Mouse (Mus musculus) kidney, embryonic 14.5 days (tissue): ENCODE data around the gene Ncoa5. TPM values are rescaled to one million over a fixed set of nuclear protein-coding genes. Genes with fewer than 3 reads are reported as not detected.
A peak's percentile ranks its signal among the peaks of the same experiment; 100 is the strongest.

ENCODE experiments used
- ATAC-seq: fragments of 200-750 bp; cut with Nextera tagmentation; 2 replicates; pipeline ENCODE4 v1.8.0; 2017; ENCODE audit warnings: moderate number of reproducible peaks, mild to moderate bottlenecking, moderate TSS enrichment, moderate library complexity; ENCODE audit not compliant: low FRiP score, low TSS enrichment
- H3K27ac ChIP-seq: fragments of 300-500 bp; sonication (generic); 2 replicates; pipeline ENCODE4 v1.5.1; 2014; ENCODE audit warnings: low read depth, mild to moderate bottlenecking, low read length, moderate library complexity, mixed read lengths
- H3K27me3 ChIP-seq: fragments of 300-500 bp; sonication (generic); 2 replicates; pipeline ENCODE4 v1.6.1; 2014; ENCODE audit warnings: mild to moderate bottlenecking, low read length; ENCODE audit not compliant: control insufficient read depth, insufficient read depth
- H3K36me3 ChIP-seq: fragments of 300-500 bp; sonication (generic); 2 replicates; pipeline ENCODE4 v1.6.1; 2014; ENCODE audit warnings: low read length, mixed read lengths; ENCODE audit not compliant: control insufficient read depth, insufficient read depth
- H3K4me1 ChIP-seq: fragments of 300-500 bp; sonication (generic); 2 replicates; pipeline ENCODE4 v1.6.1; 2014; ENCODE audit warnings: low read length, mixed read lengths; ENCODE audit not compliant: control insufficient read depth, insufficient read depth
- H3K4me2 ChIP-seq: fragments of 300-500 bp; sonication (generic); replicated peaks from 2 replicates; pipeline ENCODE4 v1.6.1; 2014; ENCODE audit warnings: low read depth, mild to moderate bottlenecking, low read length
- H3K4me3 ChIP-seq: fragments of 300-500 bp; sonication (generic); 2 replicates; pipeline ENCODE4 v1.5.1; 2014; ENCODE audit warnings: mild to moderate bottlenecking, low read length
- H3K9ac ChIP-seq: fragments of 300-500 bp; sonication (generic); 2 replicates; pipeline ENCODE4 v1.6.1; 2014; ENCODE audit warnings: low read depth, mild to moderate bottlenecking, low read length, moderate library complexity
- H3K9me3 ChIP-seq: fragments of 300-500 bp; sonication (generic); 2 replicates; pipeline ENCODE4 v1.6.1; 2016; ENCODE audit warnings: low read length; ENCODE audit not compliant: control insufficient read depth
- WGBS: fragments of 180-500 bp; shearing (Covaris S2); extraction: QIAGEN DNeasy Blood & Tissue Kit; methylation state at CpG from one replicate; pipeline ENCODE4 v1.1.7; 2014; 5-methylcytosine and 5-hydroxymethylcytosine counted together
- polyA plus RNA-seq: library from polyadenylated mRNA; unstranded; fragments of >200 nt; fragmentation: Nextera tagmentation; extraction: Ambion mirVana; gene quantifications from 2 replicates; pipeline ENCODE4 v1.2.1, GENCODE M21; 2014

Ncoa5 gene
- polyA plus RNA-seq = 34.6 and 71.1 TPM in 2 replicates

DNA sequence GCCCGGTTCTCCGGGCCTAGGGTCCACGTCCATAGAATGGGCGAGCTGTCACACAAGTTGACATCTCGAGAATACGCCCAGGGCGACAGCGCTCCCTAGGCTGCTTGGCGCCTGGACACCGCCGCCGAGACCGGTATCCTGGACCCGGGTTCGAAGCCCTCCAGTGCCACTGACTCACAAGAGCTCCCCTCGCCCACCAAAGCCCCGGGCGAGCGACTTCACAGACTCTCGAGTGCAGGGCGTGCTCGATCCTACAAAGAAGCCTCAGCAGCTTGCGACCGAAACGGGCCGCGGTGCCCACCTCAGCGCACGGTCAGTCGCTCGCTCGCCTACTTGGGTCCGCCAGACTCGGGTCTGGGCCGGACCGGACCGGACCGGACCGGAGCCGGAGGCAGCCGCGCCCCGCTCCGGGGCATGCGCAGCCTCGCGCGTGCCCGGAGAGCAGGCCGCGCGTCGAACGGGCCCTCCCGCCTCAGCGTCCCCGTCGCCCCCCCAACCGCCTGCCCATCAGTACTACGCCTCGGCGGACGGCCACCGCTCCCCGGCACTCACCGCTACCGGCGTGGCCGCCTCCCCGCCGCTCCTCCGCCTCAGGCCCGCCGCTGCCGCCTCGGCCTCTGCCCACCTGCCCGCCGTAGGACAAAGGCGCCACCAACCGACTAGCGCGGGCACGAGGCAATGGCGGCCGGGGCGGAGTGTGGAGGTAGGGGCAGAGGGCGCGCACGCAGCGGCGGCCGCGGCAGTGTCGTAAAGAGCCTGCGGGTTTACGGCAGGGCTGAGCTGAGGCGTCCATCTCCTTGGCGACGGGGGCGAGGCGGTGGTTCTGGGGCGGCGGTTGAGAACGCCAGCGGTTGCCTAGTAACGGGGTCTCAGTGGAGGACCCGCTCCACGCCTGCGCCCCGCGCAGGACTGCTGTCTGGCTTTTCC, at the start of gene Ncoa5:
Gene Ncoa5 (minus strand): TSS at position 737 of the 927 bp plus-strand sequence.
- peak within 1 kb of the TSS; percentile 79 for H3K4me2 ChIP-seq
- H3K9ac ChIP-seq = peak within 1 kb of the TSS; percentile 88
- no peaks in the 10 kb centered on the region for H3K36me3 ChIP-seq
- H3K4me3 ChIP-seq = peak within 1 kb of the TSS; percentile 99
- no peaks in the 10 kb centered on the region for H3K9me3 ChIP-seq
- peak; percentile 97 for ATAC-seq
- H3K4me1 ChIP-seq = peaks cover 17% of the 10 kb centered on the region
- under 1% methylated on average over 104 of the region's 111 CpGs for WGBS
- H3K27me3 ChIP-seq = no peaks in the 10 kb centered on the region
- peak within 1 kb of the TSS; percentile 63; the same call in 1 of the 2 replicates for H3K27ac ChIP-seq

DNA sequence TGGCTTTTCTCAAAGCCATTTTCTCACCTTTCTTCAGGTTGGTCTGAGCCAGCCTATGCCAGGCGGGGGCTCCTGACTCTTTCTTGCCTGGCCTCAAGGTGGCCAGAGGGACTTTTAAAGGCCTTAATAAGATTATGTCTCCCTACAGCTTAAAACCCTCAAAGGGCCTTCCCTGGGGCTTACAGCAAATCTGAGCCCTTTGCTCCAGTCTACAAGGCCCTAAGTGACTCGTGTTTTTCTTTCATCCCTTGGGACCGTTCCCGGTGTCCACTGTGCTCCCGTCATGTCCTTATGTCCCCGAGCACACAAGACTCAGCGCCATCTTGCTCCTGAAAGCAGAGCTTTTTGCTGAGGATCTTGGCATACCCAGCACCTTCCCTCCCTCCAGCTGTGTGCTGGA, 46.6 kb upstream of the Ncoa5 start:
- WGBS = 35% methylated on average over 7 of the region's 7 CpGs
- no peak overlapping the region for H3K4me2 ChIP-seq
- ATAC-seq = no peak

DNA sequence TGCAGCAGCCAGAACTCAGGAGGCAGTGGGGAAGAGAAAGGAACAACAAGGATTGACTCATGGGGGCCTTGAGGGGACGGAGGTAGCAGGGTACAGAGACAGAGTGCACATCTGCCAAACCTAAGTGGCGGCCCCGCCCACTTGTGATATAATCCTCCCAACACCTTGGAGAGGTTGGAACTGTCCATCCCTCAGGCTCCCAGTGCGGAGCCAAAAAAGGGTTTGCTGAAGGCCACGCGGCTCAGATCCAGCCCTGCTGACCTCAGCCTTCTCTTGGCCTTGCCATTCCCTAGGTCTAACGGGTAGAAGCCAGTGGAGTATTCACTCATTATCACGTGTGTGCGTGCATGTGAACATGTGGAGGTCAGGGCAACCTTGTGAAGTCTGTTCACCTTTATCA, 46.0 kb upstream of the Ncoa5 start:
- H3K9ac ChIP-seq = no peak overlapping the region
- peaks cover 59% of the 10 kb centered on the region for H3K27me3 ChIP-seq
- no peak overlapping the region for H3K27ac ChIP-seq
- H3K36me3 ChIP-seq = no peaks in the 10 kb centered on the region
- H3K9me3 ChIP-seq = no peaks in the 10 kb centered on the region
- no peak for ATAC-seq
- H3K4me3 ChIP-seq = no peak overlapping the region
- no peak overlapping the region for H3K4me2 ChIP-seq
- WGBS = 28% methylated on average over 9 of the region's 9 CpGs
- no peaks in the 10 kb centered on the region for H3K4me1 ChIP-seq

More for the DNA sequence above, 46.6 kb upstream of the Ncoa5 start:
- peaks cover 54% of the 10 kb centered on the region for H3K27me3 ChIP-seq
- no peak overlapping the region for H3K9ac ChIP-seq
- no peak overlapping the region for H3K27ac ChIP-seq
- H3K36me3 ChIP-seq = no peaks in the 10 kb centered on the region
- no peaks in the 10 kb centered on the region for H3K4me1 ChIP-seq
- no peak overlapping the region for H3K4me3 ChIP-seq
- H3K9me3 ChIP-seq = no peaks in the 10 kb centered on the region

DNA sequence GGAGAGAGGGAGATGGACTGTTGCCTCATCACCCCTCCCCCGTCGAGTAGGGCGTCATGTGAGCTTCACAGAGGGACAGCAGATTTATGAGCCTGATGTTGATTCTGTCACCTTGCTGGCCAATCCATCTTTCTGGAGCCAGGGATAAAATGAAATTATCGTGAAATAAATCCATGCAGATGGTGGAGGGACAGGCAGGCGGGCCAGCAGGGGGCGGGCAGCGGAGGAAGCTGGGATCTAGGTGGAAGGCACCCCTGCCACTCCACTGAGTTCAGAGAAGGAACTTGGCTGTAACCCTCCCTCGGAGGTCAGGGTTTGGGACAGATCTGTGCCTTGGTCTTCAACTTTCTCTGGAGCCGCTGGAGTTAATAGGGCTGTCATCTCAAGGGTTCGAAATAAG, 43.9 kb upstream of the Ncoa5 start:
- no peak for ATAC-seq
- no peak overlapping the region for H3K27ac ChIP-seq
- no peak overlapping the region for H3K4me3 ChIP-seq
- H3K4me1 ChIP-seq = no peaks in the 10 kb centered on the region
- H3K9me3 ChIP-seq = no peaks in the 10 kb centered on the region
- 12% methylated on average over 10 of the region's 10 CpGs for WGBS
- no peaks in the 10 kb centered on the region for H3K36me3 ChIP-seq
- no peak overlapping the region for H3K9ac ChIP-seq
- H3K4me2 ChIP-seq = no peak overlapping the region
- peaks cover 66% of the 10 kb centered on the region for H3K27me3 ChIP-seq

DNA sequence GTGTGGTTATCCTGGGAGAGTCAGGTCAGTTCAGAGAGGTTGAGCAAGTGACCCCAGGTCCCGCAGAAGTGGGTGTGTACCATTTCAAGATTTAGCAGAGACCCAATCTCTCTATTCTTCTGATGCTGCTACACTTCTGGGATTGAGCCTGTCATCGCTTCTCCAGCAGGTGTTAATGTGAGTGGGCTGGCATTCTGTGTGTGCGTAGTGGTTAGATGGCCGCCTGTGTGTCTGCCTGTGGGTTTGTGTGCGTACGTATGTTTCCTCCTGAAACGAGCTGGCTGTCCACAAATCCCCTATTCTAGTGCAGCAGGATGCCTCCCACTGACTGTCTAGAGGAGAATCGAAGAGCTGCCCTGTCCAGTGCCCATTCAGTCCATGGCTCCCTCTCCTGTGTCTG, 43.4 kb upstream of the Ncoa5 start:
- no peaks in the 10 kb centered on the region for H3K4me1 ChIP-seq
- H3K4me3 ChIP-seq = no peak overlapping the region
- no peak overlapping the region for H3K9ac ChIP-seq
- no peak overlapping the region for H3K27ac ChIP-seq
- H3K4me2 ChIP-seq = no peak overlapping the region
- H3K9me3 ChIP-seq = no peaks in the 10 kb centered on the region
- peaks cover 71% of the 10 kb centered on the region for H3K27me3 ChIP-seq
- WGBS = 67% methylated on average over 8 of the region's 8 CpGs
- H3K36me3 ChIP-seq = no peaks in the 10 kb centered on the region
- no peak for ATAC-seq

DNA sequence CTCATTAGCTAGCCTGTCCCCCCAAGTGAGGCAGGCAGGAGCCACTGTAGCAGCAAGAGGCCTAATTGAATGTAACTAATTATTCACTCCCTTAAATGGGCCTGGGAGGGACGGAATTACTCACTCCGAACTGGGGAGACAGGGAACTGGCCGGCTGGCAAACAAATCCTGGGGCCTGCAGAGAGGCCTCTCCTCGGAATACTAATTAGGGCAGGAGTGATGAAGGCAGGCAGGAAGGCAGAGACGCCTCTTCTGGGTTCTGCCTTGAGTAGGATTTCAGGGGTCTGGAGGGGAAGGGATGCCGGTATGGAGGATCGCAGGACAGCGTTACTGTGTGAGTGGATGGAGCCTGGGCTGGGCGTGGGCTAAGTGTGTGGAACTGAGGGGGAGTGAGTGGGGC, 42.4 kb upstream of the Ncoa5 start:
- no peak for ATAC-seq
- H3K4me2 ChIP-seq = no peak overlapping the region
- WGBS = 6% methylated on average over 9 of the region's 9 CpGs
- no peaks in the 10 kb centered on the region for H3K4me1 ChIP-seq
- no peak overlapping the region for H3K27ac ChIP-seq
- H3K4me3 ChIP-seq = no peak overlapping the region
- no peaks in the 10 kb centered on the region for H3K9me3 ChIP-seq
- peaks cover 74% of the 10 kb centered on the region for H3K27me3 ChIP-seq
- no peaks in the 10 kb centered on the region for H3K36me3 ChIP-seq
- no peak overlapping the region for H3K9ac ChIP-seq

DNA sequence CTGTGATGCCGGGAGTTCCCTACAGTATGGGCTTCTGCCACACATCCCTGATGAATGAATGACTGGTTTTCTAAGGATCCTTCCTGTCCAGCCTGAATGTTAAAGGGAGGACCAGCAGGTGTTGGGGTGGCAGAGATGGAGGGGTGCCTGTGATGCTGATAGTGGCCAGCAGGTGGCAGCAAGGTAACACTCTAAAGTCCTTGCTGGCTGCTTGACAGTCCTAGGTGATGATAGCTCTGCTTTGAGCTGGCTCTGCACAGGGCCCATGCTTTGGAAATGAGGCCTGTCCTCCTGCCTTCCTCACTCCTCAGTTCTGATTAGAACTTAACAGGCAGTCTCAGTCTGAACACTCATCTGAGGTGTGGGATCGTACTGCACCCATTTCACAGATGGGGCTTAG, 40.3 kb upstream of the Ncoa5 start:
- no peaks in the 10 kb centered on the region for H3K9me3 ChIP-seq
- 0 out of 2 replicates have a peak, but pooled peaks cover 3% of the 10 kb centered on the region for H3K4me1 ChIP-seq
- no peak overlapping the region for H3K9ac ChIP-seq
- peaks cover 60% of the 10 kb centered on the region for H3K27me3 ChIP-seq
- H3K4me2 ChIP-seq = no peak overlapping the region
- no peak overlapping the region for H3K4me3 ChIP-seq
- 0 out of 2 replicates have a peak, but pooled peaks have one; percentile 59 for ATAC-seq
- no peak overlapping the region for H3K27ac ChIP-seq
- H3K36me3 ChIP-seq = no peaks in the 10 kb centered on the region
- 49% methylated on average over 2 of the region's 2 CpGs for WGBS

DNA sequence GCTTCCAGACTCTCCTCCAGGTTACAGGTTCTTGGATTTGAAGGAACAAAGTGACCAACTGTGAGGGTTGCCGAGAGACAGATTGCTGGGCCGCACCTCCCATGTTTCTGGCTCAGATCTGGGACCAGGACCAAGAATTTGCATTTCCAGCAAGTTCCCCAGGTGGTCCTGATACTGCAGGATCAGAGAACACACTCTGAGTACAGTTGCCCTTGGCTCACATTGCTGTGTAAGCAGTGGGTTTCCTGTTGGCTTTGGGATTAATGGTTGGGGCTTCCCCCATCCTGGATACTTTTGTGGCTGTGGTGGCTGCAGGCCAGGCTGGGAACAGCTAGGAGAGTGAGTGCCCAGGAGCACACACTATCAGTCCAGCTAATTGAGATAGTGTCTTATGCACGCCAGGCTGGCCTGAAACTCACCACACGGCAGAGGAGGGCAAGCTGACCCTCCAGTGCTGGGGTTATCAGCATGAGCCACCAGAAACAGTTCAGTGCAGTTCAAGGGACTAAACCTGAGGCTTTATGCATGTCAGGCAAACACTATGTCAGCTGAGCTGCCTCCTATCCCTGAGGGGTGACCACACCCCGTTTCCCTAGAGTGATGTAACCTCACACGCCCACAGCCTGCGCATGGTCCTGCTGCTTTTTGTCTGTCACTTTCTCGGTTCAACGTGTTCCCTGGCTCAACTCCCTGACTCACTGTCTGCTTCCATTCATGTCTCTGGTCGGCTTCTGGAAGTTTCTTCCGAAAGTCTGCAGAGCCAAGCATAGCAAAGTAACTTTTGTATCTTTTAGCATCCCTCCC, 39.6 kb upstream of the Ncoa5 start:
- Histone ChIP-seq H3K4me3 (no peak overlapping the region), H3K36me3 (no peaks in the 10 kb centered on the region), H3K4me1 (0 out of 2 replicates have a peak, but pooled peaks cover 4% of the 10 kb centered on the region), H3K27me3 (peaks cover 54% of the 10 kb centered on the region), H3K9ac (no peak overlapping the region), H3K4me2 (no peak overlapping the region), H3K9me3 (no peaks in the 10 kb centered on the region), H3K27ac (no peak overlapping the region)
- WGBS = 50% methylated on average over 11 of the region's 11 CpGs
- no peak for ATAC-seq
